Mouse (Mus musculus) heart, embryonic 15.5 days (tissue): ENCODE results near the gene Proz. TPM values are rescaled to one million over a fixed set of nuclear protein-coding genes. Genes with fewer than 3 reads are reported as not detected.
"Not testable (repeated sequence)": the region's sequence is repeated elsewhere in the genome, so short reads cannot be mapped to it uniquely, and the experiment has no call there.

ENCODE experiments used
- ATAC-seq: fragments of 200-750 bp; cut with Nextera tagmentation; replicated peaks from 2 replicates; pipeline ENCODE4 v1.8.0; 2017; ENCODE audit warnings: low read depth, moderate TSS enrichment; ENCODE audit not compliant: insufficient number of reproducible peaks, insufficient read depth, low FRiP score
- H3K27ac ChIP-seq: fragments of 300-500 bp; sonication (generic); 2 replicates; pipeline ENCODE4 v1.5.1; 2015; ENCODE audit warnings: mild to moderate bottlenecking, inconsistent platforms
- H3K27me3 ChIP-seq: fragments of 300-500 bp; sonication (generic); 2 replicates; pipeline ENCODE4 v1.6.1; 2015; ENCODE audit warnings: inconsistent platforms
- H3K36me3 ChIP-seq: fragments of 300-500 bp; sonication (generic); 2 replicates; pipeline ENCODE4 v1.6.1; 2015; ENCODE audit warnings: mild to moderate bottlenecking, inconsistent platforms
- H3K4me1 ChIP-seq: fragments of 300-500 bp; sonication (generic); replicated peaks from 2 replicates; pipeline ENCODE4 v1.6.1; 2015; ENCODE audit warnings: inconsistent platforms
- H3K4me2 ChIP-seq: fragments of 300-500 bp; sonication (generic); 2 replicates; pipeline ENCODE4 v1.6.1; 2015; ENCODE audit warnings: inconsistent platforms, mild to moderate bottlenecking, moderate library complexity
- H3K4me3 ChIP-seq: fragments of 300-500 bp; sonication (generic); 2 replicates; pipeline ENCODE4 v1.5.1; 2015; ENCODE audit warnings: mild to moderate bottlenecking, inconsistent platforms
- H3K9ac ChIP-seq: fragments of 300-500 bp; sonication (generic); 2 replicates; pipeline ENCODE4 v1.6.1; 2015; ENCODE audit warnings: mild to moderate bottlenecking, inconsistent platforms
- H3K9me3 ChIP-seq: fragments of 300-500 bp; sonication (generic); replicated peaks from 2 replicates; pipeline ENCODE4 v1.6.1; 2016; ENCODE audit warnings: inconsistent platforms
- whole genome bisulfite sequencing: fragments of 180-500 bp; shearing (Covaris S2); methylation state at CpG from one replicate; pipeline ENCODE4 v1.1.7; 2015; ENCODE audit warnings: mixed read lengths; 5-methylcytosine and 5-hydroxymethylcytosine counted together
- polyA plus RNA-seq: library from polyadenylated mRNA; unstranded; fragments of >200 nt; fragmentation: Nextera tagmentation; extraction: Ambion mirVana; gene quantifications from 2 replicates; pipeline ENCODE4 v1.2.1, GENCODE M21; 2015

Proz gene
- polyA plus RNA-seq, 1 experiment from 2014 or later: 0.33 TPM

GRCm38 (mm10) chr8:13047652-13048051 is 13.1 kb upstream of the Proz start:
- Histone ChIP-seq H3K27me3 (no peaks in the 10 kb centered on the region), H3K4me2 (no peak overlapping the region), H3K4me3 (no peak overlapping the region), H3K27ac (no peak overlapping the region), H3K9me3 (no peaks in the 10 kb centered on the region), H3K4me1 (no peaks in the 10 kb centered on the region), H3K9ac (no peak overlapping the region), H3K36me3 (no peaks in the 10 kb centered on the region)
- no peak for ATAC-seq
- WGBS: 57% methylated on average over 5 of the region's 5 CpGs

GRCm38 (mm10) chr8:13050550-13050949 is 10.2 kb upstream of the Proz start:
- Histone ChIP-seq H3K4me3 (no peak overlapping the region), H3K9ac (no peak overlapping the region), H3K27ac (no peak overlapping the region), H3K36me3 (no peaks in the 10 kb centered on the region), H3K4me1 (no peaks in the 10 kb centered on the region), H3K27me3 (no peaks in the 10 kb centered on the region), H3K4me2 (no peak overlapping the region), H3K9me3 (no peaks in the 10 kb centered on the region)
- ATAC-seq: no peak
- WGBS: 79% methylated on average over 10 of the region's 10 CpGs

GRCm38 (mm10) chr8:13057351-13057750 is 3.4 kb upstream of the Proz start:
- H3K4me3 ChIP-seq: no peak overlapping the region
- no peaks in the 10 kb centered on the region for H3K27me3 ChIP-seq
- H3K36me3 ChIP-seq: no peaks in the 10 kb centered on the region
- no peaks in the 10 kb centered on the region for H3K4me1 ChIP-seq
- H3K9ac ChIP-seq: no peak overlapping the region
- no peak for ATAC-seq
- no peak overlapping the region for H3K4me2 ChIP-seq
- H3K27ac ChIP-seq: no peak overlapping the region
- 88% methylated on average over 4 of the region's 4 CpGs for WGBS
- H3K9me3 ChIP-seq: no peaks in the 10 kb centered on the region

- ATAC-seq: no peak
- no peak overlapping the region for H3K27ac ChIP-seq
- no peak overlapping the region for H3K4me3 ChIP-seq
- no peak overlapping the region for H3K4me2 ChIP-seq
- WGBS: 71% methylated on average over 16 of the region's 16 CpGs
- no peaks in the 10 kb centered on the region for H3K27me3 ChIP-seq
- H3K4me1 ChIP-seq: no peaks in the 10 kb centered on the region
- no peaks in the 10 kb centered on the region for H3K9me3 ChIP-seq
- H3K9ac ChIP-seq: no peak overlapping the region
- no peaks in the 10 kb centered on the region for H3K36me3 ChIP-seq
These were observed 2.4 kb downstream of the Proz start for GRCm38 (mm10) chr8:13063112-13063511.

- no peak overlapping the region for H3K27ac ChIP-seq
- no peaks in the 10 kb centered on the region for H3K9me3 ChIP-seq
- no peak overlapping the region for H3K4me2 ChIP-seq
- H3K27me3 ChIP-seq: no peaks in the 10 kb centered on the region
- H3K36me3 ChIP-seq: peaks cover 30% of the 10 kb centered on the region
- H3K4me3 ChIP-seq: no peak overlapping the region
- no peak for ATAC-seq
- no peak overlapping the region for H3K9ac ChIP-seq
- 88% methylated on average over 11 of the region's 11 CpGs for WGBS
- H3K4me1 ChIP-seq: no peaks in the 10 kb centered on the region
These were observed 12.5 kb downstream of the Proz start for GRCm38 (mm10) chr8:13073255-13073654.

GRCm38 (mm10) chr8:13075044-13075443 is 14.3 kb downstream of the Proz start:
- Histone ChIP-seq H3K36me3 (peaks cover 48% of the 10 kb centered on the region), H3K4me3 (no peak overlapping the region), H3K27me3 (no peaks in the 10 kb centered on the region), H3K9me3 (no peaks in the 10 kb centered on the region), H3K27ac (no peak overlapping the region), H3K9ac (no peak overlapping the region), H3K4me2 (no peak overlapping the region), H3K4me1 (no peaks in the 10 kb centered on the region)
- no peak for ATAC-seq
- WGBS: 86% methylated on average over 8 of the region's 8 CpGs

- H3K4me3 ChIP-seq, H3K9me3 ChIP-seq, H3K9ac ChIP-seq, H3K27me3 ChIP-seq, H3K4me2 ChIP-seq, H3K27ac ChIP-seq, ATAC-seq, H3K4me1 ChIP-seq: not testable (repeated sequence)
- WGBS: 97% methylated on average over 1 of the region's 1 CpGs
- H3K36me3 ChIP-seq: peaks cover 54% of the 10 kb centered on the region
These were observed 14.9 kb downstream of the Proz start for GRCm38 (mm10) chr8:13075579-13075978.

GRCm38 (mm10) chr8:13077542-13077941 is 16.8 kb downstream of the Proz start:
- Histone ChIP-seq H3K27me3 (no peaks in the 10 kb centered on the region), H3K4me2 (no peak overlapping the region), H3K27ac (no peak overlapping the region), H3K4me3 (no peak overlapping the region), H3K9ac (no peak overlapping the region), H3K4me1 (no peaks in the 10 kb centered on the region), H3K9me3 (no peaks in the 10 kb centered on the region), H3K36me3 (peaks cover 70% of the 10 kb centered on the region)
- 84% methylated on average over 7 of the region's 7 CpGs for WGBS
- ATAC-seq: no peak

GRCm38 (mm10) chr8:13104691-13105086 is 44.0 kb downstream of the Proz start:
- ATAC-seq: peak; percentile 72
- Histone ChIP-seq H3K36me3 (peaks cover 6% of the 10 kb centered on the region; the same call in 1 of the 2 replicates), H3K4me3 (peak overlapping the region; percentile 88), H3K4me1 (peaks cover 37% of the 10 kb centered on the region), H3K9me3 (no peaks in the 10 kb centered on the region), H3K4me2 (peak overlapping the region; percentile 95), H3K27me3 (no peaks in the 10 kb centered on the region), H3K9ac (peak overlapping the region; percentile 88), H3K27ac (peak overlapping the region; percentile 97)
- under 1% methylated on average over 40 of the region's 45 CpGs for WGBS

GRCm38 (mm10) chr8:13105087-13105881 is 44.6 kb downstream of the Proz start, which contains the start of the genes Pcid2 and Cul4a:
Gene Pcid2, minus strand, starts transcription at chr8:13105459.
Gene Cul4a, plus strand, starts transcription at chr8:13105621.
- Histone ChIP-seq H3K4me2 (peak within 1 kb of the TSS; percentile 95), H3K27me3 (no peaks in the 10 kb centered on the region), H3K9me3 (no peaks in the 10 kb centered on the region), H3K4me3 (peak within 1 kb of the TSS; percentile 88), H3K27ac (peak within 1 kb of the TSS; percentile 97), H3K36me3 (peaks cover under 1% of the 10 kb centered on the region; the same call in 1 of the 2 replicates), H3K9ac (peak within 1 kb of the TSS; percentile 95), H3K4me1 (peaks cover 37% of the 10 kb centered on the region)
- WGBS: under 1% methylated on average over 76 of the region's 87 CpGs
- peak; percentile 95 for ATAC-seq

GRCm38 (mm10) chr8:13105908-13106551 is 45.3 kb downstream of the Proz start:
- Histone ChIP-seq H3K27me3 (no peaks in the 10 kb centered on the region), H3K4me1 (peaks cover 37% of the 10 kb centered on the region)
- ATAC-seq: peak; percentile 37

More at GRCm38 (mm10) chr8:13105908-13106551, 45.3 kb downstream of the Proz start:
- Histone ChIP-seq H3K27ac (peak overlapping the region; percentile 91), H3K4me3 (peak overlapping the region; percentile 88), H3K9ac (peak overlapping the region; percentile 95), H3K4me2 (peak overlapping the region; percentile 91), H3K36me3 (no peaks in the 10 kb centered on the region; the same call in 1 of the 2 replicates), H3K9me3 (no peaks in the 10 kb centered on the region)
- WGBS: under 1% methylated on average over 60 of the region's 63 CpGs
